Mouse (Mus musculus) spleen, adult 2 months (tissue): ENCODE measurements around the gene Uri1.

Source experiments
- CTCF ChIP-seq: fragments of 200-500 bp; IDR thresholded peaks from 2 replicates; pipeline ENCODE4 v1.5.1; 2011; ENCODE audit warnings: mild to moderate bottlenecking, inconsistent platforms; ENCODE audit not compliant: insufficient read depth, insufficient read length, insufficient replicate concordance; ENCODE audit errors: extremely low read depth
- POLR2A ChIP-seq: fragments of 200-500 bp; IDR thresholded peaks from 2 replicates; pipeline ENCODE4 v1.6.1; 2011; ENCODE audit warnings: low read depth, low read length, inconsistent platforms

DNA sequence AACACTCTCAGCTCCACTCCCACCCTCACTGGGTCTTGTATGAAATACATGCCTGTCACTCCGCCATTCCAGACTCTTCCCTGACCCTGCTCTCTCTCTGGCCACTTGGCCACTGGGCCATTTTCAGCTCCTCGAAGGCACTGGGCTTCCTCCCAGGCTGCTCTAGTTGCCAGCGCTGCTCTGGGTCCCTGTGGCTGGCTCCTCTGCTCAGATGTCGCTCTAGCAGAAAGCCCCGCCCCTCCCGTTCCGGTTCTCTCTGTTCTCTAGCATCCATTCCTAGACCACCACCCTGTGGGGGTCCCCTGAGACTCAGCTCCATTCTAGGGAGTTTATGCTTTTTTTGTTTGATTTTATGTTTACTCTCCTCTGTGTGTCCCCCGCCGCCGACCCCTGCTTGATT lies 104.4 kb downstream of the Uri1 start:
- TF ChIP-seq POLR2A (no peak), CTCF (no peak)
